Mouse (Mus musculus) testis, adult 2 months (tissue): ENCODE results near the gene Nptxr.

Experiments
- CTCF ChIP-seq: fragments of 200-500 bp; IDR thresholded peaks from 2 replicates; pipeline ENCODE4 v1.5.1; 2012; ENCODE audit warnings: low read depth, mild to moderate bottlenecking, inconsistent platforms, low read length, moderate library complexity; ENCODE audit not compliant: control insufficient read depth, insufficient read depth, insufficient replicate concordance
- POLR2A ChIP-seq: fragments of 200-500 bp; IDR thresholded peaks from 2 replicates; pipeline ENCODE4 v1.6.1; 2012; ENCODE audit warnings: low read depth, mild to moderate bottlenecking, inconsistent platforms, low read length, moderate library complexity; ENCODE audit not compliant: control insufficient read depth

GRCm38 (mm10) chr15:79825146-79825825 is 20.7 kb upstream of the Nptxr start:
- TF ChIP-seq POLR2A (no peak), CTCF (peak; percentile 68; the same call in 1 of the 2 replicates)
